Mouse (Mus musculus): ENCODE measurements around the gene B3gnt4. TPM values are rescaled to one million over a fixed set of nuclear protein-coding genes. Genes with fewer than 3 reads are reported as not detected.

Gene B3gnt4
- 1.6 and 2.3 TPM in 2 replicates for polyA plus RNA-seq (2014; fragmentation: Nextera tagmentation; extraction: Ambion mirVana)

- whole genome bisulfite sequencing, result 90% methylated on average over 5 of the region's 5 CpGs
- Histone ChIP-seq H3K27me3 (replicated peaks; ENCODE audit: control insufficient read depth, insufficient read depth, low read length) (no peaks in the 10 kb centered on the region), H3K4me3 (ENCODE audit: low read depth, low read length) (no peak within 1 kb of the TSS), H3K9me3 (replicated peaks; ENCODE audit: control insufficient read depth, low read length) (no peaks in the 10 kb centered on the region), H3K4me2 (ENCODE audit: low read length) (peak within 1 kb of the TSS; percentile 81; the same call in 1 of the 2 replicates), H3K36me3 (ENCODE audit: control insufficient read depth, insufficient read depth, low read length) (peaks cover 34% of the 10 kb centered on the region), H3K9ac (ENCODE audit: low read length) (no peak within 1 kb of the TSS), H3K4me1 (ENCODE audit: control insufficient read depth, insufficient read depth, low read length) (peaks cover 4% of the 10 kb centered on the region), H3K27ac (ENCODE audit: low read depth, low read length) (no peak within 1 kb of the TSS)
- DNase-seq (ENCODE audit: low spot score) (no peak), ATAC-seq (no peak)
Observed at GRCm38 (mm10) chr5:123510160-123510559, at the start of gene B3gnt4. Gene B3gnt4 (plus strand): TSS chr5:123510460.

- Histone ChIP-seq H3K9ac (ENCODE audit: low read length) (no peak overlapping the region), H3K27ac (ENCODE audit: low read depth, low read length) (no peak overlapping the region), H3K36me3 (ENCODE audit: control insufficient read depth, insufficient read depth, low read length) (no peaks in the 10 kb centered on the region), H3K4me2 (ENCODE audit: low read length) (no peak overlapping the region), H3K4me3 (ENCODE audit: low read depth, low read length) (no peak overlapping the region), H3K4me1 (ENCODE audit: control insufficient read depth, insufficient read depth, low read length) (no peaks in the 10 kb centered on the region), H3K27me3 (replicated peaks; ENCODE audit: control insufficient read depth, insufficient read depth, low read length) (no peaks in the 10 kb centered on the region), H3K9me3 (replicated peaks; ENCODE audit: control insufficient read depth, low read length) (no peaks in the 10 kb centered on the region)
- ATAC-seq, result no peak
- no peak for DNase-seq (ENCODE audit: low spot score)
- WGBS, result 50% methylated on average over 5 of the region's 5 CpGs
Observed at GRCm38 (mm10) chr5:123461420-123461819, 48.8 kb upstream of the B3gnt4 start.

- Histone ChIP-seq H3K27ac (ENCODE audit: low read depth, low read length) (no peak overlapping the region), H3K36me3 (ENCODE audit: control insufficient read depth, insufficient read depth, low read length) (no peaks in the 10 kb centered on the region), H3K4me1 (ENCODE audit: control insufficient read depth, insufficient read depth, low read length) (no peaks in the 10 kb centered on the region), H3K9ac (ENCODE audit: low read length) (no peak overlapping the region), H3K27me3 (replicated peaks; ENCODE audit: control insufficient read depth, insufficient read depth, low read length) (no peaks in the 10 kb centered on the region), H3K9me3 (replicated peaks; ENCODE audit: control insufficient read depth, low read length) (no peaks in the 10 kb centered on the region), H3K4me3 (ENCODE audit: low read depth, low read length) (no peak overlapping the region), H3K4me2 (ENCODE audit: low read length) (no peak overlapping the region)
- ATAC-seq (no peak), DNase-seq (ENCODE audit: low spot score) (no peak)
- 87% methylated on average over 1 of the region's 1 CpGs for WGBS
Observed at GRCm38 (mm10) chr5:123464638-123465037, 45.6 kb upstream of the B3gnt4 start.

GRCm38 (mm10) chr5:123470784-123471400 is 39.4 kb upstream of the B3gnt4 start:
- WGBS, result 74% methylated on average over 10 of the region's 10 CpGs
- Histone ChIP-seq H3K27ac (ENCODE audit: low read depth, low read length) (no peak overlapping the region), H3K27me3 (replicated peaks; ENCODE audit: control insufficient read depth, insufficient read depth, low read length) (no peaks in the 10 kb centered on the region), H3K36me3 (ENCODE audit: control insufficient read depth, insufficient read depth, low read length) (no peaks in the 10 kb centered on the region), H3K4me3 (ENCODE audit: low read depth, low read length) (no peak overlapping the region), H3K4me2 (ENCODE audit: low read length) (no peak overlapping the region), H3K9me3 (replicated peaks; ENCODE audit: control insufficient read depth, low read length) (no peaks in the 10 kb centered on the region), H3K9ac (ENCODE audit: low read length) (no peak overlapping the region), H3K4me1 (ENCODE audit: control insufficient read depth, insufficient read depth, low read length) (no peaks in the 10 kb centered on the region)
- DNase-seq (ENCODE audit: low spot score), result peak; percentile 4
- no peak for ATAC-seq

- Histone ChIP-seq H3K4me3 (ENCODE audit: low read depth, low read length) (no peak overlapping the region), H3K27ac (ENCODE audit: low read depth, low read length) (no peak overlapping the region), H3K4me2 (ENCODE audit: low read length) (no peak overlapping the region), H3K4me1 (ENCODE audit: control insufficient read depth, insufficient read depth, low read length) (no peaks in the 10 kb centered on the region), H3K9ac (ENCODE audit: low read length) (no peak overlapping the region), H3K9me3 (replicated peaks; ENCODE audit: control insufficient read depth, low read length) (no peaks in the 10 kb centered on the region), H3K36me3 (ENCODE audit: control insufficient read depth, insufficient read depth, low read length) (no peaks in the 10 kb centered on the region), H3K27me3 (replicated peaks; ENCODE audit: control insufficient read depth, insufficient read depth, low read length) (no peaks in the 10 kb centered on the region)
- ATAC-seq (no peak), DNase-seq (ENCODE audit: low spot score) (peak; percentile 33)
- 61% methylated on average over 5 of the region's 5 CpGs for WGBS
Observed at GRCm38 (mm10) chr5:123473817-123474216, 36.4 kb upstream of the B3gnt4 start.

- no peak overlapping the region for H3K27ac ChIP-seq (ENCODE audit: low read depth, low read length)
- no peak for DNase-seq (ENCODE audit: low spot score)
Observed at GRCm38 (mm10) chr5:123487659-123488395, 22.4 kb upstream of the B3gnt4 start.

GRCm38 (mm10) chr5:123489112-123489785 is 21.0 kb upstream of the B3gnt4 start, which contains the start of the genes Lrrc43 and Il31:
Gene Lrrc43 (plus strand): TSS chr5:123489305.
Gene Il31 (minus strand): TSS chr5:123489489.
- Histone ChIP-seq H3K9ac (ENCODE audit: low read length) (peak within 1 kb of the TSS; percentile 25; the same call in 1 of the 2 replicates), H3K27me3 (replicated peaks; ENCODE audit: control insufficient read depth, insufficient read depth, low read length) (no peaks in the 10 kb centered on the region)
- 6% methylated on average over 25 of the region's 25 CpGs for WGBS

More at GRCm38 (mm10) chr5:123487659-123488395, 22.4 kb upstream of the B3gnt4 start:
- Histone ChIP-seq H3K9ac (ENCODE audit: low read length) (no peak overlapping the region), H3K4me3 (ENCODE audit: low read depth, low read length) (no peak overlapping the region), H3K4me1 (ENCODE audit: control insufficient read depth, insufficient read depth, low read length) (0 out of 2 replicates have a peak, but pooled peaks cover 4% of the 10 kb centered on the region), H3K4me2 (ENCODE audit: low read length) (no peak overlapping the region), H3K9me3 (replicated peaks; ENCODE audit: control insufficient read depth, low read length) (no peaks in the 10 kb centered on the region), H3K27me3 (replicated peaks; ENCODE audit: control insufficient read depth, insufficient read depth, low read length) (no peaks in the 10 kb centered on the region), H3K36me3 (ENCODE audit: control insufficient read depth, insufficient read depth, low read length) (no peaks in the 10 kb centered on the region)
- no peak for ATAC-seq
- 90% methylated on average over 11 of the region's 11 CpGs for WGBS

GRCm38 (mm10) chr5:123489935-123490334 is 20.3 kb upstream of the B3gnt4 start:
- Histone ChIP-seq H3K4me2 (ENCODE audit: low read length) (no peak overlapping the region), H3K36me3 (ENCODE audit: control insufficient read depth, insufficient read depth, low read length) (no peaks in the 10 kb centered on the region), H3K9me3 (replicated peaks; ENCODE audit: control insufficient read depth, low read length) (no peaks in the 10 kb centered on the region), H3K4me1 (ENCODE audit: control insufficient read depth, insufficient read depth, low read length) (0 out of 2 replicates have a peak, but pooled peaks cover 4% of the 10 kb centered on the region), H3K4me3 (ENCODE audit: low read depth, low read length) (no peak overlapping the region), H3K27me3 (replicated peaks; ENCODE audit: control insufficient read depth, insufficient read depth, low read length) (no peaks in the 10 kb centered on the region), H3K27ac (ENCODE audit: low read depth, low read length) (no peak overlapping the region), H3K9ac (ENCODE audit: low read length) (no peak overlapping the region)
- ATAC-seq (no peak), DNase-seq (ENCODE audit: low spot score) (no peak)
- WGBS, result 78% methylated on average over 9 of the region's 9 CpGs

More at GRCm38 (mm10) chr5:123489112-123489785, 21.0 kb upstream of the B3gnt4 start, which contains the start of the genes Lrrc43 and Il31:
- ATAC-seq (no peak), DNase-seq (ENCODE audit: low spot score) (peak; percentile 69)
- peak within 1 kb of the TSS; percentile 11; the same call in 1 of the 2 replicates for H3K4me3 ChIP-seq (ENCODE audit: low read depth, low read length)
- H3K4me1 ChIP-seq (ENCODE audit: control insufficient read depth, insufficient read depth, low read length), result 0 out of 2 replicates have a peak, but pooled peaks cover 4% of the 10 kb centered on the region
- H3K27ac ChIP-seq (ENCODE audit: low read depth, low read length), result no peak within 1 kb of the TSS
- peak within 1 kb of the TSS; percentile 50 for H3K4me2 ChIP-seq (ENCODE audit: low read length)
- no peaks in the 10 kb centered on the region for H3K36me3 ChIP-seq (ENCODE audit: control insufficient read depth, insufficient read depth, low read length)
- no peaks in the 10 kb centered on the region for H3K9me3 ChIP-seq (replicated peaks; ENCODE audit: control insufficient read depth, low read length)

Measured in forebrain, embryonic 14.5 days (tissue).